Mouse (Mus musculus): ENCODE measurements around the gene Ccdc92b. TPM values are rescaled to one million over a fixed set of nuclear protein-coding genes. Genes with fewer than 3 reads are reported as not detected.

Ccdc92b gene
- polyA plus RNA-seq, 1 experiment, result 7.5 TPM

DNA sequence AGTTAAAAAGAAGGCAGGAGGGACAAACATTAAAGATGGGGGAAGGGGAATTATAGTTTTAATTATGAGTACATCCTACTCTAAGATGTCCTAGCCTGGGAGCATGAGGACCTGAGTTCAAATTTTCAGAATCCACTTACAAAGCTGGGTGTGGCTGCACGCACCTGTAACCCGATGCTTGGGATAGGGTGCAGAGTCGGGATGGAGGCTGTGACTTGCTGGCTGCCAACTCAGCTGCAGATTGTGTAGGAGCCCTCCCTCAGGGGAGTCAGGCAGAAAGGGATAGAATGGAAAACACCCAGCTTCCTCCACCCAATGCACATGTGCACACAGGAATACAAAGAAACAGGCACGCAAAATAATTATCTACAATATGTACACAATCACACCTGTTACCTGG is 6.0 kb upstream of the Ccdc92b start:
- DNase-seq (ENCODE audit: low read depth), result no peak

GRCm38 (mm10) chr11:74615571-74615970 is 3.8 kb upstream of the Ccdc92b start:
- TF ChIP-seq POLR2A (IDR thresholded peaks at IDR 0.05; ENCODE audit: borderline replicate concordance, extremely low read depth, insufficient read depth, insufficient read length, poor library complexity, severe bottlenecking) (no peak), CTCF (IDR thresholded peaks at IDR 0.05; ENCODE audit: borderline replicate concordance, extremely low read depth, insufficient read depth, insufficient read length) (peak; percentile 6; the same call in 1 of the 2 replicates)

More for the DNA sequence above, 6.0 kb upstream of the Ccdc92b start:
- TF ChIP-seq POLR2A (IDR thresholded peaks at IDR 0.05; ENCODE audit: borderline replicate concordance, extremely low read depth, insufficient read depth, insufficient read length, poor library complexity, severe bottlenecking) (no peak), CTCF (IDR thresholded peaks at IDR 0.05; ENCODE audit: borderline replicate concordance, extremely low read depth, insufficient read depth, insufficient read length) (no peak)

DNA sequence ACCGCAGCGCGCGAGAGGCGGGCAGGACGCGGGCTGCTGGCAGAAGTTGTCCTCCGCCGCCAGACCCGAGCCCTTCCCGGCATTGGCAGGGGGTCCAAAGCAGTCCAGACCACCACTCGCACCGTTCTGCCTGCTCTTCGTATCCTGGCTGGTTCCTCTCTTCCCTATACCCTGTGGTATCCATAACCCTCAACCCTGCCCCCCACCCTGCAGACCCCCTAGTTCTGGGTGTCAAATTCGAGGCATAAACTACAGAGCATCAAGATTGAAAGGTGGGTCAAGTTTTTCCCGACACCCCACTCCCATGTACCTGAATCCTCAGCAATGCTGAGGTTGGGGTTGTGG is 523 bp downstream of the Ccdc92b start:
- TF ChIP-seq POLR2A (IDR thresholded peaks at IDR 0.05; ENCODE audit: borderline replicate concordance, extremely low read depth, insufficient read depth, insufficient read length, poor library complexity, severe bottlenecking) (no peak), CTCF (IDR thresholded peaks at IDR 0.05; ENCODE audit: borderline replicate concordance, extremely low read depth, insufficient read depth, insufficient read length) (no peak)
- no peak for DNase-seq (ENCODE audit: low read depth)

More at GRCm38 (mm10) chr11:74615571-74615970, 3.8 kb upstream of the Ccdc92b start:
- DNase-seq (ENCODE audit: low read depth), result no peak

GRCm38 (mm10) chr11:74621974-74622669 is 2.7 kb downstream of the Ccdc92b start:
- TF ChIP-seq POLR2A (IDR thresholded peaks at IDR 0.05; ENCODE audit: borderline replicate concordance, extremely low read depth, insufficient read depth, insufficient read length, poor library complexity, severe bottlenecking) (no peak), CTCF (IDR thresholded peaks at IDR 0.05; ENCODE audit: borderline replicate concordance, extremely low read depth, insufficient read depth, insufficient read length) (no peak)
- no peak for DNase-seq (ENCODE audit: low read depth)

DNA sequence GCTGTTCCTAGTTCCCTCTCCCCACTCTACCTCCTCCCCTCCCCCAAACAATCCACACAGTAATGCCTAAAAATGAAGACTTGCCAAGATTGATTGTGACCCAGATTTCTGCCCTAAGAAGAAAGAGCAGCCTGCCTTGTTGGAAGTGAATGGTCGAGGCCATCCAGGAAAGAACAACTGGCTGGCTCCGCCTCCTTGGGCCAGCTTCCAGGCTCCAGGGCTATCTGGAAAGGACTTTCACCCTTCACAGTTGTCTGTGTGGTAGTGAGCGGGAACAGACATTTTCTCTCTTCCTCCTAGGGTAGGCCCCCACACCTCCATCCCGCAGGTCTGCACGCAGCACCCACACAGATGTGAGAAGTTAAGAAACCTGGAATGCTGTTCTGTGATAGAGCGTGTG is 4.3 kb downstream of the Ccdc92b start:
- no peak for DNase-seq (ENCODE audit: low read depth)
- TF ChIP-seq POLR2A (IDR thresholded peaks at IDR 0.05; ENCODE audit: borderline replicate concordance, extremely low read depth, insufficient read depth, insufficient read length, poor library complexity, severe bottlenecking) (no peak), CTCF (IDR thresholded peaks at IDR 0.05; ENCODE audit: borderline replicate concordance, extremely low read depth, insufficient read depth, insufficient read length) (no peak)

- DNase-seq (ENCODE audit: low read depth), result no peak
- no peak for TF ChIP-seq CTCF (IDR thresholded peaks at IDR 0.05; ENCODE audit: borderline replicate concordance, extremely low read depth, insufficient read depth, insufficient read length)
These were observed 5.9 kb downstream of the Ccdc92b start for GRCm38 (mm10) chr11:74625333-74625732.

DNA sequence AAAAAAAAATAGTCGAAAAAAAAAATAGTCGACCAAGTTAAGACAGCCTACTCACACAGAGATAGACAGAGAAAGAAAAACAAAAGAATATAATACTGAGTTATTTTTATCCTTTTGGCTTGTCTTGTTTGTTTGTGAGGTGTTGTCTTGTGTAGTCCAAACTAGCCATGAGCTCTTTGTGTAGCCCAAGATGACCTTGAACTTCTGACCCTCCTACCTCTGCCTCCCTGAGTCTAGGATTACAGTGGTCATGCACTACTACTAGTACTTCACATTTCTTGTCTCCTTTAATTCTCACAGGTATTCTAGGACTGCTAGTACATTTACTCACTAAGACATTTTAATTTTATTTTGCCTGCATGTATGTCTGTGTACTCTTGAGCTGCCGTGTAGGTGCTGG is 8.1 kb downstream of the Ccdc92b start:
- TF ChIP-seq POLR2A (IDR thresholded peaks at IDR 0.05; ENCODE audit: borderline replicate concordance, extremely low read depth, insufficient read depth, insufficient read length, poor library complexity, severe bottlenecking) (no peak), CTCF (IDR thresholded peaks at IDR 0.05; ENCODE audit: borderline replicate concordance, extremely low read depth, insufficient read depth, insufficient read length) (no peak)
- no peak for DNase-seq (ENCODE audit: low read depth)

- no peak for DNase-seq (ENCODE audit: low read depth)
- TF ChIP-seq CTCF (IDR thresholded peaks at IDR 0.05; ENCODE audit: borderline replicate concordance, extremely low read depth, insufficient read depth, insufficient read length) (no peak), POLR2A (IDR thresholded peaks at IDR 0.05; ENCODE audit: borderline replicate concordance, extremely low read depth, insufficient read depth, insufficient read length, poor library complexity, severe bottlenecking) (no peak)
These were observed 12.7 kb downstream of the Ccdc92b start for GRCm38 (mm10) chr11:74631880-74632789.

GRCm38 (mm10) chr11:74634490-74635275 is 15.3 kb downstream of the Ccdc92b start:
- peak; percentile 83 for DNase-seq (ENCODE audit: low read depth)
- TF ChIP-seq POLR2A (IDR thresholded peaks at IDR 0.05; ENCODE audit: borderline replicate concordance, extremely low read depth, insufficient read depth, insufficient read length, poor library complexity, severe bottlenecking) (no peak), CTCF (IDR thresholded peaks at IDR 0.05; ENCODE audit: borderline replicate concordance, extremely low read depth, insufficient read depth, insufficient read length) (peak; percentile 89)

- DNase-seq (ENCODE audit: low read depth), result no peak
- no peak for TF ChIP-seq CTCF (IDR thresholded peaks at IDR 0.05; ENCODE audit: borderline replicate concordance, extremely low read depth, insufficient read depth, insufficient read length)
- no peak for TF ChIP-seq POLR2A (IDR thresholded peaks at IDR 0.05; ENCODE audit: borderline replicate concordance, extremely low read depth, insufficient read depth, insufficient read length, poor library complexity, severe bottlenecking)
These were observed 18.1 kb downstream of the Ccdc92b start for GRCm38 (mm10) chr11:74637486-74637885.
